8 mouse cellular contexts compared by ENCODE assay signal in genomic region chr1:86313772-86314125, GRCm38 (mm10). TPM values are rescaled to one million over a fixed set of nuclear protein-coding genes. Genes with fewer than 3 reads are reported as not detected.
DNase-seq lines count a peak whose midpoint lies in the region; ATAC-seq and TF ChIP-seq lines count a peak whose summit lies in the region.

No protein-coding gene starts in this region.

- no peak overlapping the region for H3K9ac ChIP-seq in kidney, embryonic 14.5 days (ENCODE audit: low read depth, low read length)

- no peak for TF ChIP-seq POLR2A in brain, embryonic 14.5 days (IDR thresholded peaks at IDR 0.05; ENCODE audit: borderline replicate concordance, extremely low read depth, insufficient read depth, insufficient read length, poor library complexity, severe bottlenecking)
- TF ChIP-seq POLR2A in small intestine, adult 2 months (IDR thresholded peaks at IDR 0.05; ENCODE audit: low read depth, low read length), result no peak

- no peaks in the 10 kb centered on the region for H3K9me3 ChIP-seq in kidney, embryonic 14.5 days (ENCODE audit: control insufficient read depth, low read length)

- H3K4me2 ChIP-seq in kidney, embryonic 14.5 days (replicated peaks; ENCODE audit: low read depth, low read length), result no peak overlapping the region

- no peaks in the 10 kb centered on the region for H3K4me1 ChIP-seq in kidney, embryonic 14.5 days (ENCODE audit: control insufficient read depth, insufficient read depth, low read length)
- H3K4me1 ChIP-seq in small intestine, adult 2 months (ENCODE audit: control insufficient read depth, insufficient read depth, insufficient read length, low read length), result peaks cover 10% of the 10 kb centered on the region; the same call in 1 of the 2 replicates

- peak; percentile 57 for TF ChIP-seq CTCF in gastrocnemius, adult 2 months (IDR thresholded peaks at IDR 0.05)
- TF ChIP-seq CTCF in brain, embryonic 14.5 days (IDR thresholded peaks at IDR 0.05; ENCODE audit: borderline replicate concordance, extremely low read depth, insufficient read depth, insufficient read length), result peak; percentile 36
- peak; percentile 60 for TF ChIP-seq CTCF in small intestine, adult 2 months (IDR thresholded peaks at IDR 0.05; ENCODE audit: extremely low read depth, insufficient read length, insufficient replicate concordance, low read depth, low read length)

- no peaks in the 10 kb centered on the region for H3K27me3 ChIP-seq in kidney, embryonic 14.5 days (ENCODE audit: control insufficient read depth, insufficient read depth, low read length)
- H3K27me3 ChIP-seq in small intestine, adult 2 months (ENCODE audit: control insufficient read depth, insufficient read depth, low read length), result no peaks in the 10 kb centered on the region

- intact Hi-C loops in gastrocnemius, adult 2 months (cut with DNase I), result loop anchor here (1.0 kb wide), 1 partner anchor 99 kb away; no protein-coding TSS in a partner anchor

- 39% methylated on average over 15 of the region's 15 CpGs for WGBS in kidney, embryonic 14.5 days
- 35% methylated on average over 15 of the region's 15 CpGs for WGBS in small intestine, adult 2 months

- H3K27ac ChIP-seq in gastrocnemius, adult 2 months, result no peak overlapping the region
- H3K27ac ChIP-seq in kidney, embryonic 14.5 days (ENCODE audit: low read depth, low read length), result no peak overlapping the region
- no peak overlapping the region for H3K27ac ChIP-seq in small intestine, adult 2 months (ENCODE audit: insufficient read depth, low read depth, low read length)

- no peak overlapping the region for H3K4me3 ChIP-seq in gastrocnemius, adult 2 months
- H3K4me3 ChIP-seq in kidney, embryonic 14.5 days (ENCODE audit: low read length), result no peak overlapping the region
- H3K4me3 ChIP-seq in small intestine, adult 2 months (ENCODE audit: low read depth, low read length), result no peak overlapping the region

- DNase-seq in gastrocnemius, adult 2 months, result no peak
- DNase-seq in gastrocnemius, postnatal 25 days, result no peak
- DNase-seq in B cell, adult 2 months, result peak; percentile 72 to 73
- DNase-seq in brain, embryonic 14.5 days (ENCODE audit: low read depth), result no peak
- no peak for DNase-seq in layer of hippocampus, adult 18-20 months (ENCODE audit: low spot score in 2 of 2)
- no peak for DNase-seq in ovary, postnatal 10 days (ENCODE audit: low spot score)

- no peaks in the 10 kb centered on the region for H3K36me3 ChIP-seq in kidney, embryonic 14.5 days (ENCODE audit: control insufficient read depth, insufficient read depth, low read length)
- no peaks in the 10 kb centered on the region for H3K36me3 ChIP-seq in small intestine, adult 2 months (ENCODE audit: control insufficient read depth, insufficient read depth, low read length)

- ATAC-seq in kidney, embryonic 14.5 days (ENCODE audit: low FRiP score, low TSS enrichment), result peak; percentile 36; the same call in 1 of the 2 replicates

RNA-seq across cellular contexts. Expression of gene B3gnt7, which starts 11.1 kb away (rescaled TPM):
- not detected for total RNA-seq in gastrocnemius, adult 2 months (2021)
- total RNA-seq in gastrocnemius, postnatal 25 days (2021), result not detected
- polyA plus RNA-seq in brain, embryonic 14.5 days (2012; rRNA removed), result 5.6 and 5.8 TPM in 2 replicates
- polyA plus RNA-seq in kidney, embryonic 14.5 days (2014; fragmentation: Nextera tagmentation; extraction: Ambion mirVana), result 5.3 and 8.1 TPM in 2 replicates
- 17.9 and 43.6 TPM in 2 replicates for polyA plus RNA-seq in small intestine, adult 2 months (2012; rRNA removed)
- total RNA-seq in layer of hippocampus, adult 18-20 months (2021), result under 1 TPM; 0.76 to 0.89 TPM

RNA-seq across cellular contexts. Expression of gene Ncl, which starts 45.5 kb away (rescaled TPM):
- total RNA-seq in gastrocnemius, adult 2 months (2021), result 100 to 1,000 TPM; 102 to 105 TPM
- 10 to 100 TPM; 84.0 to 88.2 TPM for total RNA-seq in gastrocnemius, postnatal 25 days (2021)
- polyA plus RNA-seq in brain, embryonic 14.5 days (2012; rRNA removed), result 42.5 and 135 TPM in 2 replicates
- polyA plus RNA-seq in kidney, embryonic 14.5 days (2014; fragmentation: Nextera tagmentation; extraction: Ambion mirVana), result 491 and 510 TPM in 2 replicates
- polyA plus RNA-seq in small intestine, adult 2 months (2012; rRNA removed), result 0.95 and 6.1 TPM in 2 replicates
- 100 to 1,000 TPM; 139 to 140 TPM for total RNA-seq in layer of hippocampus, adult 18-20 months (2021)

Comparison
In these comparisons a context has a peak if more than half of its experiments do, and no peak if none do; other contexts are left out.
1. DNase-seq: peak in B cell, adult 2 months (2 of 2); none in gastrocnemius, adult 2 months (single experiment), gastrocnemius, postnatal 25 days (single experiment), brain, embryonic 14.5 days (single experiment), layer of hippocampus, adult 18-20 months (0 of 2) and ovary, postnatal 10 days (single experiment).
2. Peak in every context shown above with its lines, with median percentiles within 50 percentile points of each other: CTCF ChIP-seq.